Mouse (Mus musculus): ENCODE measurements around the gene Ncam1.

GRCm38 (mm10) chr9:49796618-49797507 is 1.9 kb downstream of the Ncam1 start:
- TF ChIP-seq CTCF (IDR thresholded peaks at IDR 0.05; ENCODE audit: low read depth, low read length) = no peak
- no peak for TF ChIP-seq POLR2A (IDR thresholded peaks at IDR 0.05; ENCODE audit: borderline replicate concordance, low read depth, low read length)

Data from bone marrow macrophage, adult 2 months (primary cell).